Mouse (Mus musculus) v-Abl transformed pro-B cells (cell line): ENCODE data around the gene Mfsd11.

Experiments
- in situ Hi-C, 2 experiments: fragments of 400-800 bp; cut with MboI; formaldehyde crosslinking; loops; one replicate each; pipeline ENCODE4 v1.15.1; 2025; ENCODE audit not compliant: unreplicated experiment in 2 of 2

Mfsd11 gene

GRCm38 (mm10) chr11:116818722-116819121, 33.5 kb upstream of the Mfsd11 start:
- in situ Hi-C loops = loop anchor here (10.0 to 25.0 kb wide), 3 partner anchors 236 to 931 kb away; partner anchors contain the start of gene Smim5 (in 1 of the 2)

GRCm38 (mm10) chr11:116819932-116820593, 32.2 kb upstream of the Mfsd11 start:
- in situ Hi-C loops = loop anchor here (10.0 to 25.0 kb wide), 3 partner anchors 235 to 933 kb away; partner anchors contain the start of gene Smim5 (in 1 of the 2)

GRCm38 (mm10) chr11:116821057-116821940, 30.9 kb upstream of the Mfsd11 start:
- in situ Hi-C loops = loop anchor here (25.0 kb wide), 2 partner anchors 309 to 934 kb away; partner anchors contain the start of gene Smim5 (in 1 of the 2)

GRCm38 (mm10) chr11:116822215-116822614, 30.0 kb upstream of the Mfsd11 start:
- in situ Hi-C loops = loop anchor here (25.0 kb wide), 2 partner anchors 310 to 935 kb away; partner anchors contain the start of gene Smim5 (in 1 of the 2)

GRCm38 (mm10) chr11:116822626-116823025, 29.6 kb upstream of the Mfsd11 start:
- in situ Hi-C loops = loop anchor here (25.0 kb wide), 2 partner anchors 310 to 935 kb away; partner anchors contain the start of gene Smim5 (in 1 of the 2)

GRCm38 (mm10) chr11:116823255-116823654, 29.0 kb upstream of the Mfsd11 start:
- in situ Hi-C loops = loop anchor here (25.0 kb wide), 2 partner anchors 311 to 936 kb away; partner anchors contain the start of gene Smim5 (in 1 of the 2)

- in situ Hi-C loops = loop anchor here (25.0 kb wide), 2 partner anchors 312 to 937 kb away; partner anchors contain the start of gene Smim5 (in 1 of the 2)
These were observed 28.4 kb upstream of the Mfsd11 start for GRCm38 (mm10) chr11:116823885-116824284.

- in situ Hi-C loops = loop anchor here in 1 of 2 experiments (25.0 kb wide), 1 partner anchor 463 kb away; no protein-coding TSS in a partner anchor
These were observed 27.0 kb upstream of the Mfsd11 start for GRCm38 (mm10) chr11:116825230-116825629.

GRCm38 (mm10) chr11:116826550-116827504, 25.4 kb upstream of the Mfsd11 start:
- in situ Hi-C loops = loop anchor here in 1 of 2 experiments (25.0 kb wide), 1 partner anchor 465 kb away; no protein-coding TSS in a partner anchor

- in situ Hi-C loops = loop anchor here in 1 of 2 experiments (25.0 kb wide), 1 partner anchor 465 kb away; no protein-coding TSS in a partner anchor
These were observed 24.6 kb upstream of the Mfsd11 start, which contains the start of gene Mxra7 for GRCm38 (mm10) chr11:116827534-116828165. Gene Mxra7 (minus strand): TSS chr11:116828046.

- in situ Hi-C loops = loop anchor here in 1 of 2 experiments (25.0 kb wide), 1 partner anchor 470 kb away; no protein-coding TSS in a partner anchor
These were observed 20.0 kb upstream of the Mfsd11 start for GRCm38 (mm10) chr11:116832172-116832685.

- in situ Hi-C loops = loop anchor here in 1 of 2 experiments (25.0 kb wide), 1 partner anchor 473 kb away; no protein-coding TSS in a partner anchor
These were observed 17.3 kb upstream of the Mfsd11 start for GRCm38 (mm10) chr11:116834954-116835353.

- in situ Hi-C loops = loop anchor here in 1 of 2 experiments (25.0 kb wide), 1 partner anchor 474 kb away; no protein-coding TSS in a partner anchor
These were observed 16.0 kb upstream of the Mfsd11 start for GRCm38 (mm10) chr11:116836283-116836682.

GRCm38 (mm10) chr11:116837441-116837840, 14.8 kb upstream of the Mfsd11 start:
- in situ Hi-C loops = loop anchor here in 1 of 2 experiments (25.0 kb wide), 1 partner anchor 475 kb away; no protein-coding TSS in a partner anchor

- in situ Hi-C loops = loop anchor here in 1 of 2 experiments (25.0 kb wide), 1 partner anchor 477 kb away; no protein-coding TSS in a partner anchor
These were observed 13.3 kb upstream of the Mfsd11 start for GRCm38 (mm10) chr11:116838936-116839335.

GRCm38 (mm10) chr11:116839601-116840000, 12.6 kb upstream of the Mfsd11 start:
- in situ Hi-C loops = loop anchor here in 1 of 2 experiments (25.0 kb wide), 1 partner anchor 477 kb away; no protein-coding TSS in a partner anchor

GRCm38 (mm10) chr11:116840748-116841147, 11.5 kb upstream of the Mfsd11 start:
- in situ Hi-C loops = loop anchor here (10.0 to 25.0 kb wide), 2 partner anchors 478 to 816 kb away; partner anchors contain the start of gene H3f3b (in 1 of the 2)
